Comparison of ENCODE assay signal across 24 mouse cellular contexts in the genomic region with DNA sequence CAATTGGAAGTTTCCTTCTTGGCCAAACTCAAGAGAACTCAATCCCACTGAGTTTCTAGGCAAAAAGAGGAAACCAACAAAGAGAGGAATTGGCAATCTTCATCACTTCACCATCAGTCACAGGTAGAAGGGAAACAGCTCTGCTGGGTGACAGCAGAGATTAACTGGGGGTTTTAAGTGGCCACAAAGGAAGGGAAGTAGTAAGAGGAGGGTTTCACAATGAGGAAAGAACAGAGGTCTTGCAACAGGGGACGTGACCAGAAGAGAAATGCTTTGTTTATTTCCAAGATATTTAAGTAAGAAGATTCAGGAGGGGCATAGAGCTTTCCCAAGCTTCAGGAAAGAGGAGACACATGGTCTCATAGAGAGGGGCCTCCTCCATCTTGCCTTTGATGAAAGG. TPM values are rescaled to one million over a fixed set of nuclear protein-coding genes. Genes with fewer than 3 reads are reported as not detected.
DNase-seq lines count a peak whose midpoint lies in the region; ATAC-seq lines count a peak whose summit lies in the region.
"Had no signal": no experiment of that assay in that cellular context is flagged by ENCODE, and none has a peak within 500 bp of the region (broad histone marks: within the 10 kb centered on the region; RNA-seq: fewer than 3 reads in every experiment).

No protein-coding gene starts in this region.

- ATAC-seq in common myeloid progenitor, adult 5-6 weeks (replicated peaks; ENCODE audit: low read depth, poor library complexity, severe bottlenecking), result peak; percentile 71
- ATAC-seq in megakaryocyte, adult 5-6 weeks (ENCODE audit: poor library complexity, severe bottlenecking), result peak; percentile 79
- ATAC-seq: forebrain, postnatal 0 days; Patski had no signal

- peak; percentile 16 for DNase-seq in lung, postnatal 25 days (ENCODE audit: low spot score)
- DNase-seq in lung, adult 18-20 months, result no peak
- no peak for DNase-seq in layer of hippocampus, postnatal 10 days (ENCODE audit: low spot score in 2 of 2)
- no peak for DNase-seq in spleen, postnatal 14 days (ENCODE audit: low spot score in 2 of 2)
- DNase-seq in B cell, adult 2 months, result no peak
- DNase-seq: adrenal gland, postnatal 10 days; cerebellum, adult 11-12 months; cerebellum, adult 9-11 months; forebrain, postnatal 0 days; heart, postnatal 10 days; kidney, adult 18-20 months; kidney, postnatal 25 days; layer of hippocampus, postnatal 36 days; left cerebral cortex, postnatal 4 days; right cerebral cortex, postnatal 25 days; thymus, postnatal 4 days had no signal

RNA-seq across cellular contexts. Expression of a gene that starts 12.8 kb away (rescaled TPM):
- 143 and 146 TPM in 2 replicates for total RNA-seq in common myeloid progenitor, adult 5-6 weeks (2017)
- 2,002 and 2,201 TPM in 2 replicates for total RNA-seq in megakaryocyte, adult 5-6 weeks (2015)
- total RNA-seq in megakaryocyte, adult 5-6 weeks (2017), result 715 and 839 TPM in 2 replicates
- 10 to 100 TPM; 13.0 TPM for total RNA-seq in layer of hippocampus, postnatal 10 days (2021)

RNA-seq across cellular contexts. Expression of a gene that starts 19.9 kb away (rescaled TPM):
- 8.2 TPM in 1 of 2 replicates, not detected in the other for total RNA-seq in common myeloid progenitor, adult 5-6 weeks (2017)
- total RNA-seq in megakaryocyte, adult 5-6 weeks (2015), result 1,773 and 2,031 TPM in 2 replicates
- 1,518 and 1,657 TPM in 2 replicates for total RNA-seq in megakaryocyte, adult 5-6 weeks (2017)
- total RNA-seq in layer of hippocampus, postnatal 10 days (2021), result not detected
- total RNA-seq: gastrocnemius, adult 8-10 months; layer of hippocampus, adult 18-20 months; left cerebral cortex, postnatal 4 days; MEL had no signal

RNA-seq across cellular contexts. Expression of a gene that starts 30.8 kb away (rescaled TPM):
- 120 and 124 TPM in 2 replicates for total RNA-seq in common myeloid progenitor, adult 5-6 weeks (2017)
- 110 and 111 TPM in 2 replicates for total RNA-seq in megakaryocyte, adult 5-6 weeks (2015)
- 48.4 and 56.3 TPM in 2 replicates for total RNA-seq in megakaryocyte, adult 5-6 weeks (2017)
- total RNA-seq in layer of hippocampus, postnatal 10 days (2021), result 1 to 10 TPM; 3.6 to 5.5 TPM

RNA-seq across cellular contexts. Expression of a gene that starts 31.1 kb away (rescaled TPM):
- not detected in 2 replicates for total RNA-seq in common myeloid progenitor, adult 5-6 weeks (2017)
- total RNA-seq in megakaryocyte, adult 5-6 weeks (2015), result not detected in 2 replicates
- not detected in 2 replicates for total RNA-seq in megakaryocyte, adult 5-6 weeks (2017)
- total RNA-seq in layer of hippocampus, postnatal 10 days (2021), result not detected
- total RNA-seq: adrenal gland, postnatal 10 days; forebrain, postnatal 0 days; gastrocnemius, adult 8-10 months; gastrocnemius, postnatal 4 days; heart, adult 8-10 months; heart, postnatal 10 days; layer of hippocampus, adult 18-20 months; layer of hippocampus, postnatal 36 days; left cerebral cortex, postnatal 4 days; MEL had no signal

RNA-seq across cellular contexts. Expression of a gene that starts 42.0 kb away (rescaled TPM):
- total RNA-seq in common myeloid progenitor, adult 5-6 weeks (2017), result 275 and 332 TPM in 2 replicates
- 773 and 813 TPM in 2 replicates for total RNA-seq in megakaryocyte, adult 5-6 weeks (2015)
- 401 and 447 TPM in 2 replicates for total RNA-seq in megakaryocyte, adult 5-6 weeks (2017)
- 10 to 100 TPM; 20.3 to 27.0 TPM for total RNA-seq in layer of hippocampus, postnatal 10 days (2021)

Comparison
In these comparisons a context has a peak if more than half of its experiments do, and no peak if none do; other contexts are left out.
1. RNA of a gene that starts 12.8 kb away (total RNA-seq): 715 to 2,201 TPM in megakaryocyte, adult 5-6 weeks and 143 to 146 TPM in common myeloid progenitor, adult 5-6 weeks; 13.0 TPM in layer of hippocampus, postnatal 10 days; every median in the first group is over 10 times any median in the second.
2. RNA of a gene that starts 19.9 kb away (total RNA-seq): 1,518 to 2,031 TPM in megakaryocyte, adult 5-6 weeks; 8.2 TPM in common myeloid progenitor, adult 5-6 weeks and not detected in layer of hippocampus, postnatal 10 days; every median in the first group is over 100 times any median in the second.
3. RNA of a gene that starts 30.8 kb away (total RNA-seq): 120 to 124 TPM in common myeloid progenitor, adult 5-6 weeks and 48.4 to 111 TPM in megakaryocyte, adult 5-6 weeks; 3.6 to 5.5 TPM in layer of hippocampus, postnatal 10 days; every median in the first group is over 4 times any median in the second.